Mouse (Mus musculus): ENCODE measurements around the gene Tspoap1. TPM values are rescaled to one million over a fixed set of nuclear protein-coding genes. Genes with fewer than 3 reads are reported as not detected.

Tspoap1 gene
- total RNA-seq, 2 experiments from 2014 or later, result 155 to 175 TPM

- no peak overlapping the region for H3K27ac ChIP-seq
- no peak for DNase-seq (ENCODE audit: low spot score in 2 of 2)
- TF ChIP-seq CTCF (conservative IDR thresholded peaks at IDR 0.05), result no peak
- H3K4me3 ChIP-seq, result no peak overlapping the region
Measured at GRCm38 (mm10) chr11:87814831-87815230, 54.5 kb downstream of the Tspoap1 start.

GRCm38 (mm10) chr11:87816707-87817442 lies 56.5 kb downstream of the Tspoap1 start:
- peak overlapping the region; percentile 61 for H3K27ac ChIP-seq
- H3K4me3 ChIP-seq, result peak overlapping the region; percentile 63
- peak; percentile 44 to 64 for DNase-seq (ENCODE audit: low spot score in 2 of 2)
- peak; percentile 95 for TF ChIP-seq CTCF (conservative IDR thresholded peaks at IDR 0.05)

- no peak for TF ChIP-seq CTCF (conservative IDR thresholded peaks at IDR 0.05)
- no peak for DNase-seq (ENCODE audit: low spot score in 2 of 2)
- Histone ChIP-seq H3K4me3 (peak overlapping the region; percentile 63), H3K27ac (peak overlapping the region; percentile 61)
Measured at GRCm38 (mm10) chr11:87817443-87817773, 57.1 kb downstream of the Tspoap1 start.

GRCm38 (mm10) chr11:87821502-87821901 lies 61.2 kb downstream of the Tspoap1 start:
- no peak for TF ChIP-seq CTCF (conservative IDR thresholded peaks at IDR 0.05)
- H3K27ac ChIP-seq, result peak overlapping the region; percentile 81
- H3K4me3 ChIP-seq, result no peak overlapping the region
- peak in 1 of 2 experiments; percentile 23 for DNase-seq (ENCODE audit: low spot score in 2 of 2)

- TF ChIP-seq CTCF (conservative IDR thresholded peaks at IDR 0.05), result no peak
- Histone ChIP-seq H3K27ac (peak within 1 kb of the TSS; percentile 57), H3K4me3 (no peak within 1 kb of the TSS)
- no peak for DNase-seq (ENCODE audit: low spot score in 2 of 2)
Measured at GRCm38 (mm10) chr11:87828239-87828900, 68.0 kb downstream of the Tspoap1 start, which contains the start of gene Lpo. Gene Lpo (minus strand): TSS chr11:87828289.

Small RNAs within 50 kb of the gene (microRNA-seq; reads per million reads assigned to microRNA genes)
- gene Mir142 (0 reads per million in 2 experiments), gene Mir142b (0 to 0.64 reads per million in 2 experiments)

Other genes with a start within 250 kb of the Tspoap1 start
- not detected for gene Gm11492, start 193.9 kb upstream of the Tspoap1 start, total RNA-seq (2021)
- gene Sept4, start 191.6 kb upstream of the Tspoap1 start, total RNA-seq (2021), result 100 to 1,000 TPM; 139 to 159 TPM
- 10 to 100 TPM; 81.5 to 89.0 TPM for gene Mtmr4, start 168.4 kb upstream of the Tspoap1 start, total RNA-seq (2021)
- under 1 TPM; 0.56 to 0.90 TPM for gene Hsf5, start 143.4 kb upstream of the Tspoap1 start, total RNA-seq (2021)
- gene Rnf43, start 97.8 kb upstream of the Tspoap1 start, total RNA-seq (2021), result 1 to 10 TPM; 3.1 to 3.9 TPM
- gene Supt4a, start 23.0 kb upstream of the Tspoap1 start, total RNA-seq (2021), result 10 to 100 TPM; 72.1 to 72.8 TPM
- not detected for gene Mpo, start 33.0 kb downstream of the Tspoap1 start, total RNA-seq (2021)
- gene Lpo, start 67.7 kb downstream of the Tspoap1 start, total RNA-seq (2021), result under 1 TPM; 0.27 to 0.64 TPM
- gene Mks1, start 92.7 kb downstream of the Tspoap1 start, total RNA-seq (2021), result 1 to 10 TPM; 5.7 to 5.9 TPM
- gene Epx, start 115.0 kb downstream of the Tspoap1 start, total RNA-seq (2021), result not detected
- gene Olfr462, start 131.7 kb downstream of the Tspoap1 start, total RNA-seq (2021), result not detected
- not detected for gene Olfr463, start 136.8 kb downstream of the Tspoap1 start, total RNA-seq (2021)
- not detected for gene Olfr464, start 160.4 kb downstream of the Tspoap1 start, total RNA-seq (2021)
- gene Dynll2, start 227.0 kb downstream of the Tspoap1 start, total RNA-seq (2021), result 100 to 1,000 TPM; 447 to 467 TPM